Mouse (Mus musculus): ENCODE data around the gene Rcor2.
A peak's percentile ranks its signal among the peaks of the same experiment; 100 is the strongest.

The Rcor2 gene

DNA sequence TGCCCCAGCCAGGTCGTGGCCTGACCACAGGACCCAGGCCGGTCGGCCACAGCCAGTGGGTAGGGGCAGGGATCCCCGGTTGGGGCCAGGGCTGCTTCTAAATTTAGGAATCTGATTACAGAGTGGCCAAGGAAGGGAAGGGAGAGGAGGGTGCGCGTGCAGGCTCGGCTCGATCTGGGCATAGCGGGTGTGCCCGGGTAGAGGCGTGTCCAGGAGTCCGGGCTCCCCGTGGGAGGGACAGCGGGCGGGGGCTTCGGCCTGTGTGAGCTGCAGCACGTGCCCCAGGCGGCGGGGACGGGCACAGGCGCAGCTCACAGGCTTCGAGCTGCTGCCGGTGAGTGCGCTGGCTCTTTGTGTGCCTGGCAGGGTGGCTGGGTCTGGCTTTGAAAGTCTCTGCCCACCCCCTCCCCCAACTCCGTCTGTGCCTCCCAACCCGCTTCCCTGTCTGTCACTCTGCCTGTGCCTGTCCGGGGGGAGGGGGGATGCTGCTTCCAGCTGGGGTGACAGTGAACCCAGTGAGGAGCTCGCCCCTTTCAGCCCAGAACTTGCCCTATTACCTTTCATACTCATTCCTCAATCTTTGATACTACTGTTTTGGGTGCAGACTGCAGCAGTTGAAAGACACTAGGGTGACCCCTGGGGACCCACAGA is at the start of gene Rcor2:
Gene Rcor2 (plus strand): TSS at position 235 of the 651 bp plus-strand sequence.
- DNase-seq (ENCODE audit: low spot score), result peak; percentile 80

DNA sequence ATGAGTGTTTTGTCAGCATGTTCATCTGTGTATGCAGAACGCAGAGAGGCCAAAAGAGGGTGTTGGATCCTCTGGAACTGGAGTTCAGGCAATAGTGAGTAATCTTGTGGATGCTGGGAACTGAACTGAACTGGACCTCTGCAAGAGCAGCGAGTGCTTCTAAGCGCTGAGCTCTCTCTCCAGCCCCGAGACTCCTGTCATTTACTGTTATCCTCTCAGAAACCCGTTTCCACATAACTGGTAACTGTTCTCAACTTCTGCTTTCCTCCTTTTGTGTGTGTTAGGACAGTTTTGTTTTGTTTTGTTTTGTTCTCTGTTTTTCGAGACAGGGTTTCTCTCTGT is 49.2 kb upstream of the Rcor2 start:
- DNase-seq (ENCODE audit: low spot score), result no peak

DNA sequence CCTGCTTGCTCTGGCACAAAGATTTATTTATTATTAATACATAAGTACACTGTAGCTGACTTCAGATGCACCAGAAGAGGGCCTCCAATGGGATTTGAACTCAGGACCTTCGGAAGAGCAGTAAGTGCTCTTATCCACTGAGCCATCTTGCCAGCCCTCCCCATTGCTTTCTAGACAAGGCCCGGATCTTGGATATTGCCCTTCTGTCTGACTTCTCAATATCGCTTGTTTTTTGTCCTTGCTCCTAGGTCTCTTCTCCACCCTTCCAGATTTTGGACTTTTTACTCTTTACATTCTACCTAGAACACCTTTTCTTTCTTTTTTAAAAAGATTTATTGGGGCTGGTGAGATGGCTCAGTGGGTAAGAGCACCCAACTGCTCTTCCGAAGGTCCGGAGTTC is 48.4 kb upstream of the Rcor2 start:
- no peak for DNase-seq (ENCODE audit: low spot score)

DNA sequence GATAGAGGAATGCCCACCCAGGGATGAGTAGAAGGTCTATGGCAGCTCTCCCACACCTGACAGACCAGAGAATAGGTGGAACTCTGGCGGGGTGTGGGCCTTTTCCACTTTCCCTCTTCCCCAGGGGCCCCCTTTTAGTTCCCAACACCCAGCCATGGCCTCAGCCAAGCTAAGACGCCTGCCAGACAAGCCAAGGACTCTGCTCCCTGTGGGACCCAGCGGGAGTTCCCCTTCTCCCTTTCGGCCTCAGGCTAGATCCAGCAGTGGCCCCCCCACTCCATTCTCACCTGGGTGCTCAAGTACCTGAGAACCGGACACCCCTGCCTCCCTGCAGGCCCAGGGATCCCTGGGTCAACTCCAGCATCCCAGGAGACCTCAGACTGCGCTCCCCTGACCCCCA is 44.9 kb upstream of the Rcor2 start:
- no peak for DNase-seq (ENCODE audit: low spot score)

DNA sequence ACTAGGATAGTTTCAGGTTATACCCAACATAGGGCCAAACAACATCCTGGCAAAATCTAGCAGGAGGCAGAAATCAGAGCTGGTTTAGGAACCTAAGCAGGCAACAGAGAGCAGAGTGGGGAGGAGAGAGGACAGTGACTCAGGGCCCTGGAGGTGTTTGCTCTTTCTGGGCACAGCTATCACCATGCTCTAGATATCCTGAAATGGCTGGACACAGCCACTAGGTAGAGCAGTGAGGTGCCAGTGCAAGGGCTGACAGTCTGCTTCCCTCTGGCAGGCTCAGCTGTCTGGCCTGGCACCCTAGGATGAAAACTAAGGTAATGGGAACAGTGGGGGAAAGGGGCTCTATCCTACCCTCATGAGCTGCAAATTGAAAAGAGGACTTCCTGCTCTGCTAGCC is 43.6 kb upstream of the Rcor2 start:
- no peak for DNase-seq (ENCODE audit: low spot score)

DNA sequence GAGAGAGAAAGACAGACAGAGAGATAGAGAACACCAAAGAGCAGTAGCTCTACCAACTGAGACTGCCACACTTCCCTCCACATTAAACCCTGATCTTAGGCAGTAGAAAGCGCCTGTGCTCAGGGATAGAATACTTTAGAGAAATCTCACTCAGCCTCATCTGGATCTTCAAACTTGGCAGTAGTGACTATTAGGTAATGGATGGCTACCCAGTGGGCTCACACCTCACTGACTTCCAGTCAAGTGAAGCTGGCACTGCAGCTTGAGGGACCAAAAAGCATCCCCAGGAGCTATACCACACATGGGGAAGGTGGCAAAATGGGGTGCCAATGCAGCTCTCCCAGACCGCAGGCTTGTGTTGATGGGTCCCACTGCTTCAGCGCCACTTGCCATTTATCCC is 42.9 kb upstream of the Rcor2 start:
- DNase-seq (ENCODE audit: low spot score), result no peak

DNA sequence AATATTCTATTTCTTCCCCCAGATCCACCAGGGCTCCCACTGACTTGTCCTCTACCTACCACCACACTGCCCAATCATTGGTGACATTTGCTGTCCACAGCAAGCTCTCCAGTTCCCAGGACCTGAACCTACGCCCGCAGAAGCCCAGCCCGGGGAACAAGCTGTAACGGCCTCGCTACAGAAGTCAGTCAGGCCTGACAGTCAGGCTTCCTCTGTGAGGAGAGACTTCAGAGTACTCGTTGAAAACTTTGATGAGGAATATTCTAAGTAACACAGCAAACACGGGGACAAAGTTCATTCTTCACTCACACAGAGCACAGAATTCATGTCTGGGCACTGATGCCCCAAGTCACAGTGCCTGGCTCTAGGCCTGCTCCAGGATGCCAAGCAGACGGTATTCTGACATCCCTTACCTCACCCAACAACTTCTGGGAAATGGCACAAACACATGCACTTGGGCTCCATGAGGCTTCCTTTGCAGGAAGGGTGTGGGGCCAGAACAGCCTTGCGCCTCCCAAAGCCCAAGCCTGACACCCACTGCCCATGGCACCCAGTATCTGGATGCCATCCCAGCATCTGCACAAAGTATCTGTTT is 41.9 kb upstream of the Rcor2 start:
- DNase-seq (ENCODE audit: low spot score), result no peak

DNA sequence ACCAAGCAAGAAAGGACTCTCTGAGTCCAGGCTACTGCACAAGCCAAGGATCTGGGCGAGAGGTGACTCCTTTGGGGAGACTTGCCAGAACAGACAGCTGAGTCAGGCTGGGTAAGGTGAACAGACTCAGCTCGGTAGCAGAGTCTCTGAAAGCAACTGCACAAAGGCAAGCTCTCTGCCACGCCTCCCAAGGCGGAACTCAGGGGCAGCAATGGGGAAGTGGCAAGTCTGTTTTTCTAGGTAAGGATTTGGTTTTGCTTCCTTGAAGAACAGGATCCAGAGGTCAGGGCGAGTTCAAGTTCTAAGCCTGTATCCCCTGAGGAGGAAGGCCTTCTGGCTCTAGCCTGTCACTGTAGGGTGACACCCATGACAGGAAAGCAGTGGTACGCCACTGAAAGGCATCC is 40.6 kb upstream of the Rcor2 start:
- DNase-seq (ENCODE audit: low spot score), result no peak

DNA sequence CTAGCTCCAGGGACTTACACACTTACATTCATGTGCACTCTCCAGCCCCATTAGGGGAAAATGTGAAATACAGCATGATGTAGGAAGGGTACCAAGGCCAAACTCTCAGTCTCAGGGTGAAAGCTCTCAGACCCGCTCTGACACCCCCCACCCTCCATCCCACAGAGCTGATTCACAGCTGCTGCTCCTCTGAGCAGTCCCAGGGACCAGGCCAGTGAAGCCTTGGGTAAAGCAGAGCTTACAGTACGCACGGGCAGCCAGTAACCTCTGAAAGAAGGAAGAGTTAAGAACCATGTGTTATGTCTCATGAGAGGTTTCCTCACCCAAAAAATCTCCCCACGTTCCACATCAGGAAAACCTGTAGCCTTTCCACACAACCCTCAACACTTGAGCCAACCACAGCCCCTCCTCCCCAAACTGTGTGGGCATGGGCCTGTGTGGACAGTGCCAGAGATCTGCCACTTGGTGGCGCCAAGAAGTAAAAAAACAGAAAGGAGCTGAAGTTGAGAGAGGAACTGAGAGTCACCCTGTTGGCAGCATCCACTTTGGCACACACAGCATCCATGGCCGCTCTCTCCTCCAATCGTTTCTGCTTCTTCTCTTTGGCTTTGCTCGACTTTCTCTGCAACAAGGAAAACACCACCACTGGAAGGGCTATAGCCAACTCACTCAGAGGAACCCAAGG is 32.4 kb upstream of the Rcor2 start:
- peak; percentile 84 for DNase-seq (ENCODE audit: low spot score)

DNA sequence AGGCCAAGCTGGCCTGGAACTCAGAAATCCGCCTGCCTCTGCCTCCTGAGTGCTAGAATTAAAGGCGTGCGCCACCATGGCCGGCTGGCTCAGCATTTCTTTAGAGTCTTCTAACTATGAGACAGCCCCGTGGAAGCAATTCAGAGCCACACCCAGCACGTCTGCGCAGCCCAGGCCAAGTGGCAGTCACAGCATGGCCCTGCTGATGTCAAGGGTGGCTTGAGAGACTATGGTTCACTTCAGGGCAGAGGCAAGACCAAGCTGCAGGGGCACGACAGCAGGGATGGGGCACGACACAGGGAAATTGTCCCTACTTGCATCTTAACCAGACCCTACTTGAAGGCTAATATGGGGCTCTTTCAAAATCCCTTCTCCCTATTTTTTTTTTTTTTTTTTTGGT is 31.7 kb upstream of the Rcor2 start:
- no peak for DNase-seq (ENCODE audit: low spot score)

DNA sequence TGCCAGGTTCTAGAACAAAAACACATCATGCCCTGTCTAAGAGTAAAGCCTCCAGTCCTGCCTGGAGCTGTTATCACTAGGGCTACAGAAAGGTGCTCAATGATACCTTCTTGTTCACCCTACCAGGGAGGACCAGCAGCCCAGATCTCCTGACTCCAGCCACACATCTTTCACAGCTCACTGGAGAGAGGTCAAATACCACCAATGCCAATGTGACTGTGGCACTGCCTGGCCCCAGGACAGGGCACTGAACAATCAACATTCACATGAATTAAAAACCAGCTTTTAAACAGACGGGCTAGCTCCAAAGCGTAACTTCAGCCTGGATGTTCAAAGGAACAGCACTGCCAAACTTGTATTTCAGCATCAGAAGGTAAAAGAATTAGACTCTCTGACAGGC is 31.1 kb upstream of the Rcor2 start:
- no peak for DNase-seq (ENCODE audit: low spot score)

DNA sequence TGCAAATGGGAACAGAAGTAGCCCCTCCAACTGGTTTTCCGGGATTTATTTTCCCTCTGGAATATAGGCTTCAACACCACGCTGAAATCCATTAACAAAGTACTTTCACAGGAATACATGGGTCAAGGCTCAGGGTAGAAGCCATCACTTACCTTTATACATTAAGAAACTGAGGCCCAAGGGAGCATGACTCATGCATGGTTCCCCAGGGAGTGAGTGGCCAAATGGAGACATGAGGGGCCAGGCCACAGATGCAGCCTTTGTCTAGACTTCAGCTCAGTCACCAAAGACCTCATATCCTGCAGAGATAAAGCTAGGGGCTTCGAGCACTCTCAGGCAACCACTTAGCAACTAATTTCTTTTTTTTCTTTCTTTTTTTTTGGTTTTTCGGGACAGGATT is 30.4 kb upstream of the Rcor2 start:
- no peak for DNase-seq (ENCODE audit: low spot score)

DNA sequence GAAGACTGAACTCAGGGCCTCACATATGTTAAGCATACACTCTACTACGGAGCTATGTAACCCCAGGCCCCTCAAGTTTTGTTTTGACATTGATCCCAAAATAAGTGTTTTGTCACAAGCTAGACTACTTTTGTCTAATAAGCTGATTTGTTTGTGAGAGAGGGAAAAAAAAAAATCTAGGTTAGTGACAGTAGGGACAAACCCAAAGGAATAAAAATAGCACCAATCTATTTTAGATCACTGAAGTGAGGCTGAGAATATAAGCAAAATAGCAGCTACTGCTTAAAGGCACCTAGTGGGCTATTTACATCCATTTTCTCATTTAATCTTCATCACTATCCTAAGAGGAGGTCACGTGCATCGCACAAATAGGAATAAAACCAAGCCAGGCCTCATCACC is 27.6 kb upstream of the Rcor2 start:
- DNase-seq (ENCODE audit: low spot score), result no peak

DNA sequence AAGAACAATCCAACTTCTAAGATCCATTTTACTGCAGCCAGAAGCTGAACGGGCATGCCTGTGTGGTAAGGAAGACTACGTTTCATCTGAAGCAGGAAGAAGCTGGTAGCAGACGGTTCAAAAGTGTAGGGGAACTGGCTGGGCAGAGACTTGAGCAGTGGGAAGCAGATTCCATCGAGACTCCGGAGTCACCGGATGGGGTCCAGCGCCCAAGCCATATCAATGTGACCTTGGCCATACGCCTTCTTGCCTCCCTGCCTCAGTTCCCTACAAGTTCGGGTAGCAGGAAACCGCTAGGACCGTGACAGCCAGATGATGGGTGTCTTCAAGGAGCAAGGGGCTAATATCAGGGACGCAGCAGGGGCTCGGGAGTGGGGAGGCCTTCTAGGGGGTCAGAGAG is 26.8 kb upstream of the Rcor2 start:
- DNase-seq (ENCODE audit: low spot score), result no peak

DNA sequence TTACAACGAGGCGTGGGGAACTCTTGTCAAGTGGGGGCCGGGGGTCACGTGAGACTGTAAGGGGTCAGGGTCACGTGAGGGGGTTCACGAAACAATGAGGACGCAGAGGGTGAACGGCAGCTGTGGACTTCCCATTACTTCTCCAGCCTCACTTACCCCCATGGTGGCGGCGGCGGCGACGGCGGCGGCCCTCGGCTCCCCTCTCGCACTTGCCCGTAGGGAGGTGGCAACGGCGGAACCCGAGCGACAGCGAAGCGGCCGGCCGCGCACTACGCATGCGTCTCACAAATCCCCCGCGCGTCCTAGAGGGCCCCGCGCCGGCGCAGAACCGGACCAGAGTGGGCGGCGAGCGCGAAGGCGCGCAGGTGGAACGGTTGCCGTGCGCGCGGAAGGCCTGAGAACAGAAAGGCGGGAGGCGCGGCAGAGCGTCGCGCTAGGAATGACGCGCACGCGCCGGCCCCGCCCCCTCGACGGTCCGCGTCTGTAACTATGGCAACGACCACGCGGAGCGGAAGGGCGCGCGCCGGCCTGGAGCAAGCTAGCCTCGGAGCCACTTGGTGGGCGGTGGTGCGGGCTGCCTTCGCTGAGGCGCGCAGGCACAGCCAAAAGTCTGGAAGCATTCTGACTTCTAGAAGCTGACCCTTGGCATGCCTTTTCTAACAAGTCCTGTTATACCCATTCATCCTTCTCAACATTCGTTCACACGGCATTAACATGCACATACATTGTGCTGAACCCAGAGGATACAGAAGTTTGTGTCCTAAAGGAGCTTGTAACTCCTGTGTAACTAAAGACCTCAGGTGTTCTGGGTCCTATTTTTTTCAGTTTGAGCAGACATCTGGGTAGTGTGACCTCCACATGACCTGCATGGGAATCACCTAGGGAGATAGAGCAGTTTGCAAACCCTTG is 26.1 kb upstream of the Rcor2 start, which contains the start of gene Naa40:
Gene Naa40 (minus strand): TSS at position 402 of the 909 bp plus-strand sequence.
- peak; percentile 99 for DNase-seq (ENCODE audit: low spot score)

DNA sequence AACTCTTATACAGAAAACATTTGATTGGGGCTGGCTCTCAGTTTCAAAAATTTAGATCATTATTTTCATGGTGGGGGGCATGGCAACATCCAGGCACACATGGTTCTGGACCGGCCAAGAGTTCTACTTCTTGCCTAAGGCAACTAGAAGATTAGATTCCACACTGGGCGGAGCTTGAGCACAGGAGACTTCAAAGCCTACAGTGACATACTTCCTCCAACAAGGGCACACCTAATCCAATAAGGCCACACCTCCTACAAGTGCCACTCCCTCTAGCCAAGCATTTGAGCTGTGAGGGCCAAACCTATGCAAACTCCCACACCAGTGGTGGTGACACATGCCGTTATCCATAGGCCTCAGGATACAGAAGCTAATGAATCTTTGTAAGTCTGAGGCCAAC is 21.1 kb upstream of the Rcor2 start:
- DNase-seq (ENCODE audit: low spot score), result no peak

DNA sequence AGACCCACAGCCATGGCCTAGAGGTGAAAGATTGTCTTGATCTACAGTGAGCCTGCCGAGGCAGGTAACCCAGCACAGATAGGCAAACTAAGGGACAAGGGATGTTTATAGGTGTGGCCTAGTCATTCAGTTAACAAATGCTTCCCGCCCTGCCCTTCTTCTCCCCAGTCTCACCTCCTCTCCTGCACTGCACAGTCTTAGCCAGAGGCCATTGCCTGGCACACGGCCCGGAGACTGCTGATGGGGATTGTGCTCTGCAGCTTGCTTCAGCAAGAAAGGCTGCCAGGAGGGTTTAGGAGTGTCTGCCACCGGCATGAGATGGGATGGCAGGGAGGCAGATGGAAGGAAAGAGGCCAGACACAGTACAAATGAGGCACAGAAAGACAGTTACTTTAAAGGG is 9.2 kb upstream of the Rcor2 start:
- DNase-seq (ENCODE audit: low spot score), result no peak

DNA sequence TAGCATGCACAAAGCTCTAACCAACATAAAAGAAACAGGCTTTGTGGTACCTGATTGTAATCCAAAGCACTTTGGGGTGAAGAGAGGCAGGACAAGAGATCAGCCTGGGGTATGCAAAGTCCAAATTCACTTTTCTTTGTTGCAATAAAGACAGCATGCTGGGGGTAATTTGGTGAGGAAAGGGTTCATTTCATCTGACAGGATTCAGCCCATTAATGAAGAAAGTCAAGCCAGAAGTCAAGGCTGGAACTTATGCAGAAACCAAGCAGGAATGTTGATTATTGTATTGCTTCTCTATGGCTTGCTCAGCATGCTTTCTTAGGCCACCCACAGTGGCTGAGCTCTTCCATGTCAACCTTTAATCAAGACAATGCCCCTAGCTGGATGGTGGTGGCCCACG is 5.6 kb upstream of the Rcor2 start:
- no peak for DNase-seq (ENCODE audit: low spot score)

DNA sequence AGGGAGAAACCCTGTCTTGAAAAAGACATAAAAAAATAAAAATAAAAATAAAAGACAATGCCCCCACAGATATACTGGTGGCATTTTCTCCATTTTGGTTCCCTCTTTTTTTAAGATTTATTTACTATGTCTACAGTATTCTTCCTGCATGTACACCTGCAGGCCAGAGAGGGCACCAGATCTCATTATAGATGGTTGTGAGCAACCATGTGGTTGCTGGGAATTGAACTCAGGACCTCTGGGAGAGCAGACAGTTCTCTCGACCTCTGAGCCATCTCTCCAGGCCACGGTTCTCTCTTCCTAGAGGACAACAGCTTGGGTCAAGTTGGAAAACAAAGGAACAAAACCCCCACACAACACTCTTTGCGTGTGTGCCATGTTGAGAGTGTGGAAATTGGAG is 5.2 kb upstream of the Rcor2 start:
- no peak for DNase-seq (ENCODE audit: low spot score)

DNA sequence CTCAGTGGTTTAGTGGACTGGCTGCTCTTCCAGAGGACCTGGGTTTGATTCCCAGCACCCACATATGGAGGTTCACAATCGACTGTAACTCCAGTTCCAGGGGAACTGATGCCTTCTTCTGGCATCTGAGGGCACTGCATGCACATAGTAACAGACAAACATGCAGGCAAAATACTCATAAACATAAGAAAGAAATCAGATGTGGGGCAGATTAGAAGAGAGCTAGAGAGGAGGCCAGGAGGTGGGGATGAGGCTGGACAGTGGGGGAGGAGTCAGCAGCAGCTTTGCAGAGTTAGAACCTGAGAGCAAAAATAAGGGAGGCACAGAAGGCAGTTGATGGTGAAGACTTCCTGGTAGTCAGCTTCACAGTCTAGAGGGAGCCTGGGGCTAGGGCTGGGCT is 4.5 kb upstream of the Rcor2 start:
- DNase-seq (ENCODE audit: low spot score), result no peak

DNA sequence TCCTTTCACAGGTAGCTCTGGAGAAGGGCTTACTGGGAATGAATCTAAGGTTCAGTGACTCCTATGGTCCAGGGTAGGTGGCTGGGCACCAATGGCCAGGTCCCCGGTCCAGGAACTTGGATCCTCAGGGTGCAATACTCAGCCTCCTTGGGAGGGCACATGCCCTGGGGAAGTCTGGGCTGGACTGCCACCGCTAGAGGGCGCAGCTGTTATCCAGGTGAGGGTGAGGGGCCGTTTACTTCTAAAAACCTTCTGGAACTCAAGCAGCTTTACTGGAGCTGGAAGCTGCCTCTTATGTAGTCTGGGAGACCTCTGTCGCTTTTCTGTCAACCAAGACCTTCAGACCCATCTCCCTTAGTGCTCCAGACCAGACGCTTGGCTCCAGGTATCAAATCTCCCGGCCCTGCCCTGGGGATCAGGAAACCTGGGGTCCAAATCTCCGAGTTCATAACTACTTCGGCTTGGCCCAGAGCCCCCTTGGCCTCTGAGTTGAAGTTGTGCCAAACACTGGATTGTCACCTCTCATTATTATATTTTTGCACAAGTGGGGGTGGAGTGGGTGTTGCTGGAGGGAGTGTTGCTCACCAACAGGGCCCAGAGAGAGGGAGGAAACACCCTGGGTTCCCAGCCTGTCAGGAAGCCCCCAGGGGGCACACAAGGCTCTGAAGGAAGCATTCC is 2.9 kb upstream of the Rcor2 start:
- peak; percentile 93 for DNase-seq (ENCODE audit: low spot score)

DNA sequence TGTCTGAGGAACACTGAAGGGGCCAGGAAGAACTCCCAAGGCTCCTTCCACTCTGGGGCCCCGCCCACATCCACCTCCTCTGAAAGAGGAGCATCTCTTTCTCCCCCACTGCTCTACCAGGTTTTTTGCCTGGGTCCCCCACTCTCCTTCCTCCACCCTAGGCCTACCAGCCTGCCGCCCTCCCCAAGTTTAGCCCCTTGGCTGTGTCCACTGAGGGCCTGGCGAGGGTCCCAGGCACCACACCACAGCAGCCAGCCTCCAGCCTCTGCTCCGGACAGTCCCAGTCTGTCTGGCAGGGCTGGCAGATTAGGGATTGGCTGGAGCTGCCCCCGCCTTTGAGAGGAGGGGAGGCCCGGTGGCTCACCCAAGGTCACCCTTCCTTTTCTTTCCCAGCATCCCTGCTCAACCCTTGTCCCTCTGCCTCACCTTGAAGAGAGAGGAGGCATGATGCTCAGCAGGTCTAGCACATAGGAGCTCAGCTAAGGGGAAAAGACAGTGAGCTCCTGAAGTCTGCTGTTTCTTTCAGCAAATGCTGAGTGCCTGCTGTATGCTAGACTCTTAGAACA is 2.3 kb upstream of the Rcor2 start:
- DNase-seq (ENCODE audit: low spot score), result peak; percentile 79
